Mouse (Mus musculus): ENCODE measurements around the gene Bhmt. TPM values are rescaled to one million over a fixed set of nuclear protein-coding genes. Genes with fewer than 3 reads are reported as not detected.

Gene Bhmt
- polyA plus RNA-seq, 1 experiment from 2014 or later: 1.7 TPM

DNA sequence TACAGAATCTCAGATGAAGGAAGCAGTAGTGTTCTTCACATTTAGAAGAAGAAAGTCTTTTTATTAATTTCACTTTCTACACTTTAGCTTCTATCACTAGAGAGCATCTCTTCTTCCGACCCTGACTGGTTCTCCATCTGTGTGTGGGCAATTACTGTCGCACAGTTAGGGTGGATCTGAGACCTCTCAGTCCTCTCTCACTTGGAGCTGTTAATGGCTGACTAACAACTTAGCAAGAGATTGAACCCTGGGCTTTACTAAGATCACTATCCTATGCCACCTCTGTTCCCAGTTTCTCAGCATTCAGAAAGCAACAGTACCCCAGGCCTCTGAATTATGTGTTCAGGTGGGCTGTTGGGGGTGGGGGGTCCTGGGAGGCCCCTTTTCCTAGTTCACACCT, 35.5 kb upstream of the Bhmt start:
- Histone ChIP-seq H3K4me3 (ENCODE audit: low read depth, low read length) (no peak overlapping the region), H3K9me3 (ENCODE audit: control insufficient read depth, low read length) (no peaks in the 10 kb centered on the region), H3K36me3 (ENCODE audit: control insufficient read depth, insufficient read depth, low read length) (no peaks in the 10 kb centered on the region), H3K9ac (ENCODE audit: low read length) (no peak overlapping the region), H3K4me2 (replicated peaks; ENCODE audit: low read depth) (no peak overlapping the region), H3K27ac (replicated peaks) (no peak overlapping the region), H3K27me3 (ENCODE audit: control insufficient read depth, insufficient read depth, low read length) (no peaks in the 10 kb centered on the region; the same call in 1 of the 2 replicates), H3K4me1 (replicated peaks; ENCODE audit: control insufficient read depth, insufficient read depth) (no peaks in the 10 kb centered on the region)
- ATAC-seq (ENCODE audit: low FRiP score, low TSS enrichment) (no peak), DNase-seq (ENCODE audit: low spot score) (no peak)
- TF ChIP-seq CTCF (IDR thresholded peaks at IDR 0.05; ENCODE audit: low read depth): no peak
- no peak for TF ChIP-seq EP300 (optimal IDR thresholded peaks at IDR 0.05)
- WGBS: 76% methylated on average over 2 of the region's 2 CpGs

GRCm38 (mm10) chr13:93672371-93672770, 34.6 kb upstream of the Bhmt start:
- 86% methylated on average over 4 of the region's 4 CpGs for WGBS
- Histone ChIP-seq H3K4me3 (ENCODE audit: low read depth, low read length) (no peak overlapping the region), H3K36me3 (ENCODE audit: control insufficient read depth, insufficient read depth, low read length) (no peaks in the 10 kb centered on the region), H3K27me3 (ENCODE audit: control insufficient read depth, insufficient read depth, low read length) (no peaks in the 10 kb centered on the region; the same call in 1 of the 2 replicates), H3K4me1 (replicated peaks; ENCODE audit: control insufficient read depth, insufficient read depth) (no peaks in the 10 kb centered on the region), H3K9me3 (ENCODE audit: control insufficient read depth, low read length) (no peaks in the 10 kb centered on the region), H3K9ac (ENCODE audit: low read length) (no peak overlapping the region), H3K4me2 (replicated peaks; ENCODE audit: low read depth) (no peak overlapping the region), H3K27ac (replicated peaks) (no peak overlapping the region)
- TF ChIP-seq CTCF (IDR thresholded peaks at IDR 0.05; ENCODE audit: low read depth): no peak
- TF ChIP-seq EP300 (optimal IDR thresholded peaks at IDR 0.05): no peak
- no peak for ATAC-seq (ENCODE audit: low FRiP score, low TSS enrichment)
- no peak for DNase-seq (ENCODE audit: low spot score)

GRCm38 (mm10) chr13:93667586-93667985, 29.8 kb upstream of the Bhmt start:
- no peak overlapping the region for H3K4me3 ChIP-seq (ENCODE audit: low read depth, low read length)
- no peaks in the 10 kb centered on the region for H3K9me3 ChIP-seq (ENCODE audit: control insufficient read depth, low read length)
- H3K36me3 ChIP-seq (ENCODE audit: control insufficient read depth, insufficient read depth, low read length): no peaks in the 10 kb centered on the region
- H3K9ac ChIP-seq (ENCODE audit: low read length): no peak overlapping the region
- H3K4me1 ChIP-seq (replicated peaks; ENCODE audit: control insufficient read depth, insufficient read depth): no peaks in the 10 kb centered on the region
- no peaks in the 10 kb centered on the region for H3K27me3 ChIP-seq (ENCODE audit: control insufficient read depth, insufficient read depth, low read length)
- 86% methylated on average over 4 of the region's 4 CpGs for WGBS
- H3K4me2 ChIP-seq (replicated peaks; ENCODE audit: low read depth): no peak overlapping the region
- H3K27ac ChIP-seq (replicated peaks): no peak overlapping the region
- no peak for DNase-seq (ENCODE audit: low spot score)
- no peak for TF ChIP-seq CTCF (IDR thresholded peaks at IDR 0.05; ENCODE audit: low read depth)
- TF ChIP-seq EP300 (optimal IDR thresholded peaks at IDR 0.05): no peak
- ATAC-seq (ENCODE audit: low FRiP score, low TSS enrichment): no peak

DNA sequence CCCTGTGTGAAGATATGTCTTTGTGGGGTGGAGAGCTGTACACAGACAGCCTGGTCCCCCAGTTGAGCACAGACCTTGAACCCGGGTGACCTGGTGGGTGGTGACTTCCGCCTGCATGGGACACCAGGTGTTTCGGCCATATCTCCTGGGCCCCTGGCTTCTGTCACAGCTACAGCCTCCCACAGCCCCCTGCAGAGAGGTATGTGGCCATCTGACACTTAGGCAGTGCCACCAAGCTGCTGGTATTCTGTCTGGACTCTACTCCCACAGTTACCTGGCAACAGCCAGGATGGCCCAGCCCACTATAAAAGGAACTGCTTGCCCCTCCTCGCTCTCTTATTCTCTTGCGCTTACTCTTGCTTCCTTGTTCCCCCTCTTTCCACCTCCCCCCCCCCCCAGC, 20.2 kb upstream of the Bhmt start:
- no peaks in the 10 kb centered on the region for H3K36me3 ChIP-seq (ENCODE audit: control insufficient read depth, insufficient read depth, low read length)
- H3K4me2 ChIP-seq (replicated peaks; ENCODE audit: low read depth): no peak overlapping the region
- H3K27ac ChIP-seq (replicated peaks): no peak overlapping the region
- DNase-seq (ENCODE audit: low spot score) (no peak), ATAC-seq (ENCODE audit: low FRiP score, low TSS enrichment) (no peak)
- no peaks in the 10 kb centered on the region for H3K27me3 ChIP-seq (ENCODE audit: control insufficient read depth, insufficient read depth, low read length)
- H3K4me1 ChIP-seq (replicated peaks; ENCODE audit: control insufficient read depth, insufficient read depth): no peaks in the 10 kb centered on the region
- H3K9me3 ChIP-seq (ENCODE audit: control insufficient read depth, low read length): no peaks in the 10 kb centered on the region
- no peak overlapping the region for H3K9ac ChIP-seq (ENCODE audit: low read length)
- 75% methylated on average over 5 of the region's 5 CpGs for WGBS
- TF ChIP-seq EP300 (optimal IDR thresholded peaks at IDR 0.05) (no peak), CTCF (IDR thresholded peaks at IDR 0.05; ENCODE audit: low read depth) (no peak)
- no peak overlapping the region for H3K4me3 ChIP-seq (ENCODE audit: low read depth, low read length)

DNA sequence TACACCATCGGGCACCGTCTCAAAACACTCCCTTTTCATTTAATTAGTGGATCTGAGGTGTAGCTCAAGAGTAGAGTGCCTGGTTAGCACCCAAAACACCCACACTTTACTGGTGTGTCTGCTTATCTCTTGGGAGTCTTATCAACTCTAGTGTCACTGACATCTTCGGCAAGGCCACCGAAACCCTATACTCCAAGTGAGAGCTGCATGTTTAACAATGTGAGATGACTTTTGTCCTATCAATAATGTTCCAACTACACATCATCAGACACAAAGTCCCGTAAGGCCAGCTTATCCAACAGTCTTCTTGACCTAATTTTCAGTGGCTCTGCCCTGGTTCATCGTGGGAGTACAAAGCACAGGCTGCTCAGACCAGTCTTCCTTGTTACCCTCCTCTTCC, 15.6 kb upstream of the Bhmt start:
- Histone ChIP-seq H3K9me3 (ENCODE audit: control insufficient read depth, low read length) (no peaks in the 10 kb centered on the region), H3K27ac (replicated peaks) (no peak overlapping the region), H3K4me1 (replicated peaks; ENCODE audit: control insufficient read depth, insufficient read depth) (no peaks in the 10 kb centered on the region), H3K4me2 (replicated peaks; ENCODE audit: low read depth) (no peak overlapping the region), H3K9ac (ENCODE audit: low read length) (no peak overlapping the region), H3K4me3 (ENCODE audit: low read depth, low read length) (no peak overlapping the region), H3K27me3 (ENCODE audit: control insufficient read depth, insufficient read depth, low read length) (no peaks in the 10 kb centered on the region), H3K36me3 (ENCODE audit: control insufficient read depth, insufficient read depth, low read length) (no peaks in the 10 kb centered on the region)
- ATAC-seq (ENCODE audit: low FRiP score, low TSS enrichment) (no peak), DNase-seq (ENCODE audit: low spot score) (no peak)
- TF ChIP-seq EP300 (optimal IDR thresholded peaks at IDR 0.05) (no peak), CTCF (IDR thresholded peaks at IDR 0.05; ENCODE audit: low read depth) (no peak)
- 86% methylated on average over 6 of the region's 6 CpGs for WGBS

- 62% methylated on average over 7 of the region's 7 CpGs for WGBS
- H3K27ac ChIP-seq (replicated peaks): no peak overlapping the region
- no peak overlapping the region for H3K9ac ChIP-seq (ENCODE audit: low read length)
- DNase-seq (ENCODE audit: low spot score): no peak
- TF ChIP-seq CTCF (IDR thresholded peaks at IDR 0.05; ENCODE audit: low read depth) (no peak), EP300 (optimal IDR thresholded peaks at IDR 0.05) (no peak)
- H3K4me1 ChIP-seq (replicated peaks; ENCODE audit: control insufficient read depth, insufficient read depth): no peaks in the 10 kb centered on the region
- H3K4me3 ChIP-seq (ENCODE audit: low read depth, low read length): no peak overlapping the region
- H3K27me3 ChIP-seq (ENCODE audit: control insufficient read depth, insufficient read depth, low read length): no peaks in the 10 kb centered on the region
- ATAC-seq (ENCODE audit: low FRiP score, low TSS enrichment): no peak
- no peak overlapping the region for H3K4me2 ChIP-seq (replicated peaks; ENCODE audit: low read depth)
- H3K9me3 ChIP-seq (ENCODE audit: control insufficient read depth, low read length): no peaks in the 10 kb centered on the region
- H3K36me3 ChIP-seq (ENCODE audit: control insufficient read depth, insufficient read depth, low read length): no peaks in the 10 kb centered on the region
These were observed 10.8 kb upstream of the Bhmt start for GRCm38 (mm10) chr13:93648387-93649130.
